Mouse (Mus musculus) spleen, adult 12 weeks (tissue): ENCODE measurements around the gene 1700012B09Rik.

Source experiments
- DNase-seq: peaks from one replicate; pipeline ENCODE4 v3.0.0; 2022; ENCODE audit warnings: low spot score

The 1700012B09Rik gene

GRCm38 (mm10) chr9:14730941-14731541 lies 39.8 kb downstream of the 1700012B09Rik start:
- DNase-seq = no peak

GRCm38 (mm10) chr9:14728365-14728764 lies 42.5 kb downstream of the 1700012B09Rik start:
- no peak for DNase-seq

- no peak for DNase-seq
Observed at GRCm38 (mm10) chr9:14726629-14727028, 44.2 kb downstream of the 1700012B09Rik start.

- no peak for DNase-seq
Observed at GRCm38 (mm10) chr9:14726005-14726404, 44.8 kb downstream of the 1700012B09Rik start.

GRCm38 (mm10) chr9:14724755-14725420 lies 45.9 kb downstream of the 1700012B09Rik start:
- no peak for DNase-seq

GRCm38 (mm10) chr9:14721610-14722009 lies 49.2 kb downstream of the 1700012B09Rik start:
- no peak for DNase-seq

- DNase-seq = no peak
Observed at GRCm38 (mm10) chr9:14720384-14720783, 50.4 kb downstream of the 1700012B09Rik start.

GRCm38 (mm10) chr9:14718332-14718691 lies 52.5 kb downstream of the 1700012B09Rik start:
- no peak for DNase-seq

GRCm38 (mm10) chr9:14717689-14718331 lies 53.0 kb downstream of the 1700012B09Rik start:
- no peak for DNase-seq

- no peak for DNase-seq
Observed at GRCm38 (mm10) chr9:14715258-14715657, 55.6 kb downstream of the 1700012B09Rik start.

GRCm38 (mm10) chr9:14710910-14711309 lies 59.9 kb downstream of the 1700012B09Rik start:
- no peak for DNase-seq
